Comparison of ENCODE assay signal across 15 mouse cellular contexts in genomic region chr3:117117838-117118237, GRCm38 (mm10).
DNase-seq lines count a peak whose midpoint lies in the region; ATAC-seq and TF ChIP-seq lines count a peak whose summit lies in the region.
"Had no signal": no experiment of that assay in that cellular context is flagged by ENCODE, and none has a peak within 500 bp of the region (broad histone marks: within the 10 kb centered on the region; RNA-seq: fewer than 3 reads in every experiment).

No protein-coding gene starts in this region.

- no peak for ATAC-seq in lung, postnatal 0 days
- ATAC-seq in stomach, postnatal 0 days (ENCODE audit: low FRiP score, low TSS enrichment): no peak
- ATAC-seq in hindbrain, embryonic 13.5 days (ENCODE audit: low FRiP score): no peak
- ATAC-seq: activated CD4-positive, CD25-positive, alpha-beta regulatory T cell, adult 4 months; CD4-positive, CD25-positive, alpha-beta regulatory T cell, adult 4 months; forebrain, embryonic 13.5 days had no signal

- no peak overlapping the region for H3K27ac ChIP-seq in heart, adult 2 months
- H3K27ac ChIP-seq in lung, postnatal 0 days (ENCODE audit: low read length): no peak overlapping the region
- H3K27ac ChIP-seq in stomach, postnatal 0 days (replicated peaks): no peak overlapping the region
- no peak overlapping the region for H3K27ac ChIP-seq in cerebellum, adult 2 months (ENCODE audit: insufficient read depth, low read length)
- no peak overlapping the region for H3K27ac ChIP-seq in hindbrain, embryonic 13.5 days
- H3K27ac ChIP-seq: forebrain, embryonic 13.5 days had no signal

- no peaks in the 10 kb centered on the region for H3K4me1 ChIP-seq in heart, adult 2 months (ENCODE audit: control insufficient read depth, insufficient read depth, low read length)
- no peaks in the 10 kb centered on the region for H3K4me1 ChIP-seq in lung, postnatal 0 days (ENCODE audit: insufficient read depth, low read depth, low read length)
- H3K4me1 ChIP-seq in stomach, postnatal 0 days (replicated peaks; ENCODE audit: control insufficient read depth, insufficient read depth): no peaks in the 10 kb centered on the region
- no peaks in the 10 kb centered on the region for H3K4me1 ChIP-seq in cerebellum, adult 2 months (ENCODE audit: control insufficient read depth, insufficient read depth, low read length)
- H3K4me1 ChIP-seq in hindbrain, embryonic 13.5 days (replicated peaks): no peaks in the 10 kb centered on the region
- H3K4me1 ChIP-seq: forebrain, embryonic 13.5 days had no signal

- no peaks in the 10 kb centered on the region for H3K36me3 ChIP-seq in heart, adult 2 months (ENCODE audit: control insufficient read depth, insufficient read depth, low read length)
- no peaks in the 10 kb centered on the region for H3K36me3 ChIP-seq in lung, postnatal 0 days (ENCODE audit: insufficient read depth, low read length)
- no peaks in the 10 kb centered on the region for H3K36me3 ChIP-seq in stomach, postnatal 0 days (ENCODE audit: control insufficient read depth, insufficient read depth, low read length)
- H3K36me3 ChIP-seq in hindbrain, embryonic 13.5 days: no peaks in the 10 kb centered on the region

- no peak for TF ChIP-seq EP300 in heart, adult 2 months (IDR thresholded peaks at IDR 0.05; ENCODE audit: insufficient read depth, low read depth, low read length)
- TF ChIP-seq EP300 in lung, postnatal 0 days (IDR thresholded peaks at IDR 0.05): no peak
- TF ChIP-seq EP300 in stomach, postnatal 0 days (optimal IDR thresholded peaks at IDR 0.05): no peak

- DNase-seq in heart, adult 2 months: no peak
- DNase-seq in heart, adult 9 months (ENCODE audit: low spot score in 2 of 2): no peak
- DNase-seq in lung, postnatal 0 days (ENCODE audit: low spot score): no peak
- no peak for DNase-seq in lung, adult 18-20 months
- DNase-seq in R1 (ENCODE audit: low read depth, low spot score): peak; percentile 74
- DNase-seq in stomach, postnatal 0 days (ENCODE audit: low spot score): no peak
- DNase-seq in cerebellum, adult 2 months: no peak
- DNase-seq: cerebellum, adult 9-10 months; kidney, postnatal 36 days; lung, postnatal 4 days; right cerebral cortex, postnatal 14 days had no signal

- no peaks in the 10 kb centered on the region for H3K79me2 ChIP-seq in heart, adult 2 months (replicated peaks; ENCODE audit: control insufficient read depth, insufficient read depth, low read length)

- no peak for TF ChIP-seq POLR2A in heart, adult 2 months (IDR thresholded peaks at IDR 0.05; ENCODE audit: insufficient read depth, low read depth, low read length)
- TF ChIP-seq POLR2A in cerebellum, adult 2 months (IDR thresholded peaks at IDR 0.05; ENCODE audit: borderline replicate concordance, insufficient read depth, low read length): no peak

- intact Hi-C loops in heart, adult 2 months (cut with DNase I): no loop called here

- H3K4me3 ChIP-seq in heart, adult 2 months: no peak overlapping the region
- H3K4me3 ChIP-seq in lung, postnatal 0 days (ENCODE audit: low read depth, low read length): no peak overlapping the region
- no peak overlapping the region for H3K4me3 ChIP-seq in stomach, postnatal 0 days (ENCODE audit: low read depth, low read length)
- no peak overlapping the region for H3K4me3 ChIP-seq in cerebellum, adult 2 months (replicated peaks; ENCODE audit: insufficient read depth, low read depth, low read length)
- H3K4me3 ChIP-seq in hindbrain, embryonic 13.5 days: no peak overlapping the region
- H3K4me3 ChIP-seq: forebrain, embryonic 13.5 days had no signal

- no peaks in the 10 kb centered on the region; the same call in 1 of the 2 replicates for H3K27me3 ChIP-seq in heart, adult 2 months (ENCODE audit: control insufficient read depth, insufficient read depth, low read length)
- H3K27me3 ChIP-seq in lung, postnatal 0 days (replicated peaks; ENCODE audit: insufficient read depth, low read length): no peaks in the 10 kb centered on the region
- H3K27me3 ChIP-seq in stomach, postnatal 0 days (ENCODE audit: control insufficient read depth, insufficient read depth, low read length): no peaks in the 10 kb centered on the region
- no peaks in the 10 kb centered on the region for H3K27me3 ChIP-seq in cerebellum, adult 2 months (ENCODE audit: control insufficient read depth, insufficient read depth, low read length)
- H3K27me3 ChIP-seq in hindbrain, embryonic 13.5 days: no peaks in the 10 kb centered on the region
- H3K27me3 ChIP-seq: forebrain, embryonic 13.5 days had no signal

- peak; percentile 61 for TF ChIP-seq CTCF in heart, adult 2 months (IDR thresholded peaks at IDR 0.05)
- TF ChIP-seq CTCF in lung, postnatal 0 days (IDR thresholded peaks at IDR 0.05): peak; percentile 40
- TF ChIP-seq CTCF in stomach, postnatal 0 days (IDR thresholded peaks at IDR 0.05; ENCODE audit: low read depth): peak; percentile 55
- TF ChIP-seq CTCF in cerebellum, adult 2 months (IDR thresholded peaks at IDR 0.05; ENCODE audit: borderline replicate concordance, insufficient read depth, low read depth, low read length): no peak

- H3K9ac ChIP-seq in heart, adult 2 months (ENCODE audit: low read depth, low read length): no peak overlapping the region
- no peak overlapping the region for H3K9ac ChIP-seq in lung, postnatal 0 days (replicated peaks; ENCODE audit: low read depth)
- H3K9ac ChIP-seq in stomach, postnatal 0 days (ENCODE audit: low read length): no peak overlapping the region
- no peak overlapping the region for H3K9ac ChIP-seq in hindbrain, embryonic 13.5 days
- H3K9ac ChIP-seq: forebrain, embryonic 13.5 days had no signal

- WGBS in heart, adult 2 months: 38% methylated on average over 1 of the region's 1 CpGs
- 43% methylated on average over 1 of the region's 1 CpGs for WGBS in lung, postnatal 0 days
- WGBS in stomach, postnatal 0 days: 65% methylated on average over 1 of the region's 1 CpGs
- 57% methylated on average over 1 of the region's 1 CpGs for WGBS in cerebellum, adult 2 months
- 52% methylated on average over 1 of the region's 1 CpGs for WGBS in hindbrain, embryonic 13.5 days

- H3K9me3 ChIP-seq in lung, postnatal 0 days (ENCODE audit: low read length): no peaks in the 10 kb centered on the region
- no peaks in the 10 kb centered on the region for H3K9me3 ChIP-seq in stomach, postnatal 0 days (ENCODE audit: control insufficient read depth, low read length)
- H3K9me3 ChIP-seq in hindbrain, embryonic 13.5 days: no peaks in the 10 kb centered on the region
- H3K9me3 ChIP-seq: forebrain, embryonic 13.5 days had no signal

- H3K4me2 ChIP-seq in lung, postnatal 0 days (replicated peaks; ENCODE audit: low read depth, low read length): no peak overlapping the region
- H3K4me2 ChIP-seq in stomach, postnatal 0 days (replicated peaks; ENCODE audit: low read depth): no peak overlapping the region
- no peak overlapping the region for H3K4me2 ChIP-seq in hindbrain, embryonic 13.5 days
- H3K4me2 ChIP-seq: forebrain, embryonic 13.5 days had no signal
